Mouse (Mus musculus): ENCODE results near the gene Ssr1.

The Ssr1 gene

DNA sequence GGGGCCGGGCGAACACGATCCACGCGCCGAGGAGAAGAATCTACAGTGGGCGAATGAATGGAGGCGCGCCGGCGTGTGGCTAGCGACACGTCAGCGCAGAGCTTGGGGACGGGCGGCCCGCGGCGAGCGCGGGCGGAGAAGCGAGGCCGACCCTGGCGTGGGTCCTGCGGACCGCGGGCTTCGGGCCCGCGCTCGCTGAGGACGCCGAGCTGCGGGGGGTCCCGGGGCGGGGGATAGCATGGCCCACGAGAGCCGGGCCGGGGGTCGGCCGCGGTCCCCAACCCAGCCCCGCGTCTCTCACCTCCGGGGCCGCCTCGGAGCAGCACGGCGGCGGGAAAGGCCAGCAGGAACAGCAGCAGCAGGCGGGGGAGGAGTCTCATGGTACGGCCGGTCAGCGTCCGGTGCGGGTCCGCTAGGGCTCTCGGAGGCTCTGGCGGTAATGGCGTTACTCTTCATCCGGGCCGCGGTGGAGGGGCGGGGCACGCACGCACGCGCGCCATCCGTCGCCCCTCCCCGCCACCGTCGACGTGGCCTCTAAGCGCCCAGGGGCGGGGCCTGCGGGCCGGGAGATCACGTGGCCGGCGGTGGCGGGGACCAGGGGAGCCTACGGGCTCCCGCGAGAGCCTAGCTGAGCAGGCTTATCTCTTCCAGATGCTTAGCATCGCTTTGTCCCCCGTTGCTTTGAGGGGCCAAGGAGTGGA lies at the start of gene Ssr1:
Gene Ssr1, minus strand, starts transcription at position 514 of the 701 bp plus-strand sequence.
- DNase-seq: peak; percentile 98

- peak; percentile 16 for DNase-seq
Measured at GRCm38 (mm10) chr13:38037811-38038210, 43.8 kb upstream of the Ssr1 start.

DNA sequence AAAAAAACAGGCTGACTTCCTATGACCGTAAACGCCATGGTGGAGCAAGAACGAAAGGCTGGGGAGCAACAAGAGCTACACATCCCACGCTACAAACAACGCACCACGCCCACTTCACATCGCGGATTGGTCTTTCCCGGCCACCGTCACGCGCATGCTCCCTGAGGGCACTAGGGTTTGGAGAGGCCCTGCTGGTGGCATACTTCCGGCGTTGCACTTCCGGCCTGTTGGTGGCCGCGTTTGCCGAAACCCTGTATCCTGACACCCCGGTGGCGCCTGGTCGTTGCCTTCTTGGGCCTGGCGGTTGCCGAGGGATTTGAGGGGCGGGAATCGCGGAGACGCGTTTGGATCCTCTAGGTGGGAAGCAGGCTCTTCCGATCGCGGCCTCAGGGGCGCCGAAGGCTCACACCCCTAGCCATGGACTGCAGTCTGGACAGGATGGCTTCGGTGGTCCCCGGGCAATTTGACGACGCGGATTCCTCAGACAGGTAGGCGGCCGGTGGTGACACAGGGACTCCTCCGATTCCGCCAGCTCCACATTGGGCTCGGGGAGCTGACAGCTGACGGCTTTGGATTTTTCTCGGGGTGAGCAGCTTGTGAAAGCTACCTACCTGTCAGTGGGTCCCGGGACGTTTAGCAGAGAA lies 43.1 kb upstream of the Ssr1 start, which contains the start of gene Cage1:
Gene Cage1, minus strand, starts transcription at position 26 of the 644 bp plus-strand sequence.
- DNase-seq: peak; percentile 97

- DNase-seq: peak; percentile 38
Measured at GRCm38 (mm10) chr13:38036343-38037043, 42.5 kb upstream of the Ssr1 start, which contains the start of gene Riok1. Riok1 (plus strand) TSS chr13:38036995.

- no peak for DNase-seq
Measured at GRCm38 (mm10) chr13:38028407-38028806, 34.4 kb upstream of the Ssr1 start.

- DNase-seq: no peak
Measured at GRCm38 (mm10) chr13:38027618-38028248, 33.7 kb upstream of the Ssr1 start.

GRCm38 (mm10) chr13:38025874-38026273 lies 31.9 kb upstream of the Ssr1 start:
- peak; percentile 31 for DNase-seq

- DNase-seq: no peak
Measured at GRCm38 (mm10) chr13:38018791-38019190, 24.8 kb upstream of the Ssr1 start.

DNA sequence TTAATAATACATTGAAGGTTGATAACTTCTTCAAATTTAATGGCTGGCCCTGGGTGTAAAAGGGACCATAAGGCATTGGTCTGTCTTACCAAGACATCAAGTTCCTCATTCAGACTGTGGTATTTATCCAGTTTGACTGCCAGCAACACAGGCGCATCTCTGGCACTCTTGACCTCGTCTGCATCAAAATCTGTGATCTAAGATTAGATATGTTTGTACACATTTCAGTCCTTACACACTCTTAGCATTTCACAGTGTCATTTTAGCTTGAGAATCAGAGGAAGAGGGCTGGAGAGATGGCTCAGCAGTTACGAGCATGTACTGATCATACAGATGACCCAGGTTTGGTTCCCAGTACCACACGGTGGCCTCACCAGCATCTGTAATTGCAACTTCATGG lies 21.6 kb upstream of the Ssr1 start:
- no peak for DNase-seq

DNA sequence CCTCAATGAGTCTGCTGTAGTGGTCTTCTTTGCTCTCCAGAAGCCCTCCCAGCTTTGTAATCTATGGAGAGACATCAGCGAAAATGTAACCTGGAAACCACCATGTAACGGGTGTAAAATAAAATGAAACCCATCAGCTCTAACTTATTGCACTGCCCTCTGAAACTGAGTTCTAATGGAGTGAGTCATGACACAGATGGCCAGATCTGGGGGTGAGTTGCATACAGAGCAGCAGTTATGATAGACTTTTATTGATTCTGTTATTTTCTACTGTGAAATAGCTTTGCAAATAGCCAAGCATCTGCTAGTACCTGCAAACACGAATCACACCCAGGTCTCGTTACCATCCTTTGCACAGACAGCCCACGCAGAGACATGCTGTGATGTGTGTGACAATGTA lies 18.4 kb upstream of the Ssr1 start:
- DNase-seq: no peak

- peak; percentile 14 for DNase-seq
Measured at GRCm38 (mm10) chr13:38010444-38010910, 16.5 kb upstream of the Ssr1 start.

DNA sequence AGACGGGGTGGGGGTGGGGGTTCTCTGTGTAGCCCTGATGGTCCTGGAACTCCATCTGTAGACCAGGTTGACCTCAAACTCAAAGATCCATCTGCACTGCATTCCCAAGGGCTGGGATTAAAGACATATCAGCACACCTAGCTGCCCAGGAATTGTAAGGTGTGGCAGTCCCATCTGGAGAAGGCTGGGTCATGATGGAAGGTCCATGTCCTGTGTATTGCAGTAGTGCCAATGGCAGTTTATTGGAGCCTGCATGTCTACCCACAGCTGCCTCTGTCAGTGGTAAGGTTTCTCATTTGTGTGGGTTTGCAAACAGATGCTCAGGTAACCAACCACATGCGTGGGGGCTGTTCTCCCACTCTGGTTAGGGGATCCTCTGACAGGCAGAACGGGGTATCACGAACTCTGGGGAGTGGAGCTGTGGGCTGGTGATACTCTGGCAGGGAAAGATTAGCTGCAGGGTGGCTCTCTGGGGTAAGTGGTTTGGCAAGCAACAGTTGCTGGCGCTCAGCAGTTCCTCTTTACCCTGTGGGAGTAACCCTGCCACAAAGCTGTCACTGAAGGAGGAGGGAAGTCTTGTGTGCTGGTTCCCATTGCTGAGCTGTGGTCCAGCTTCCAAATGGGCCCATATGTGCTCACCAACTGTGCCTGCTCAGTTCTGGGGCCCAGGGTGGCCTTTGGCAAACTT lies 15.8 kb upstream of the Ssr1 start:
- DNase-seq: no peak

DNA sequence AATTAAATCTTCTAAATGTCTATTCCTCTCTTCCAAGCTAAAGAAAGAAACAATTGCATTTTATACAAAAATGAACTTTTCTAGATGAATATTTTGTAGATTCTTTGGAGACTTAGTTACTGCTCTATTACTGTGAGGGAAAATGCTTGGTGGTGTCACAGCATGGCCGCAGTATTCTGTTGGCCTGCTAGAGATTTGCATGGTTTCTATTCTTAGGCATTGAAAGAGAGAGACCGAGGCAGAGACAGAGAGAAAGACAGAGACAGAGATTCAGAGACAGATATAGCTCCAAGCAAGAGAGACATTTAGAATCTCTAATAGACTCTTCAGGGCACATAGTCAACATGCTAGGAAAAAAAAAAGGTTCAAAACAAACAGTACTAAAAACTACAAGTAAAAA lies 14.0 kb upstream of the Ssr1 start:
- no peak for DNase-seq

GRCm38 (mm10) chr13:38002461-38002860 lies 8.4 kb upstream of the Ssr1 start:
- no peak for DNase-seq

- DNase-seq: no peak
Measured at GRCm38 (mm10) chr13:37999713-38000112, 5.7 kb upstream of the Ssr1 start.

GRCm38 (mm10) chr13:37994405-37994749 lies 360 bp upstream of the Ssr1 start:
- DNase-seq: no peak

DNA sequence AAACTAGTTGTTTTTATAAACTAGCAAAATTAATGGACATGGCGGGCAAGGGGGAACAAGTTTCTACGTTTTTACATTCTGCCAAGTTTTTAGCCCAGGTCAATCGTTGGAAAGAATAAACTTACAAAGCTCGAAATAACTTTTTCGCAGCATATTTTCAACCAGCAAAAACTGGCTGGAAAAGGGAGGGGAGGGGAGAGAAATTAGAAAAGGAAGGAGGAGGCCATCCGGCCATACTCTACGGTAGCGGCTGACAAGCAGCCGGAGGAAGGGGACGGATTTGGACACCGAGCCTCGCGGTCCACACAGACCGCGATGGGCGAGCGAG lies 677 bp downstream of the Ssr1 start:
- DNase-seq: no peak

DNA sequence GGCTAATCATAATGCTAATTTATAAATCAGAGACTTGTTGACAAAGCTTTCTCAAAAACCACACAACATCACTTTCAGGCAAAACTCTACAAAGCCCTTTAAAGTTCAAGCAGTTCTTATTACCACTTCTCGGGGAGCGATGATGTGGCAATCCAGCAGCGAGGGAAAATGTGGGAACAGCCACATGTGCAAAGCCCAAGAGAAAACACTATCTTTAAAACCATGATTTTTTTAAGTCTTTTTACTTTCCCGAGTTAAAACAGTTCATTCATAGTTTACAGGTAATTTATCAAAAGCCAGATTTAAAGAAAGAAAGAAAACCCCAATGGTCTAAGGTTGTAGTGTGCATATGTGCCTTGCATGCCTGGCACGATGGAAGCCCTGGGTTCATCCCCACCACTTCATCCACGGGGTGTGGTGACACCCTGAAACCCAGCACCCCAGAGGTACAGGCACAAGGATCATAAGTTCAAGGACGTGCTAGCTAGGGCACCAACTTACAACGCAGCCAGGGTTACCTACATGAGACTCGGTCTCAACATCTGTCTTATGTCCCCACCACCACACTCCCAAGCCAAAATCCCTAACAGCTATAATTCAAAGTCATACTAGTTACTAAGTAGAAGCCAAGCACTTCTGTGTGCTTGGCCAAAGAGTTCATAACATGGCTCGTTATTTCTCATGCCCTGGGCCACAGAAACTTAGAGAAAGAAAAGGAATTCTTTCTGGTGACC lies 1.2 kb downstream of the Ssr1 start:
- no peak for DNase-seq

DNA sequence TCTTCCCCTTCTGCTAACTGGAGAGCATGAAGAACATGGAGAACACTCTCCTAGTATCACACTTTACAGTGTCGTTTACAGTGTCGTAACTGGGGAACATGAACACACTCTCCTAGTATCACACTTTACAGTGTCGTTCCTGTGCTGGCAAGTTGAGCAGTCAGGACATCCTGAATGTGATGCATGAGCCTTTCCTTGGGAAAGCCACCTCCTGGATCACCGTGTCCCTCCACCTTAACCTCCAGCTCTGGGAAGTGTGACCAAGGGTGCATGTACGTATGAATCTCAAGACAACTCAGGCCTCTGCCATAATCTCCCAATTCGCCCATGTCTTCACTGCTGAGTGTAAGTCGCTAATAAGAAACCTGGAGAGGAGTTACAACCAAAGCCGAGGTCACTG lies 4.3 kb downstream of the Ssr1 start:
- no peak for DNase-seq

DNA sequence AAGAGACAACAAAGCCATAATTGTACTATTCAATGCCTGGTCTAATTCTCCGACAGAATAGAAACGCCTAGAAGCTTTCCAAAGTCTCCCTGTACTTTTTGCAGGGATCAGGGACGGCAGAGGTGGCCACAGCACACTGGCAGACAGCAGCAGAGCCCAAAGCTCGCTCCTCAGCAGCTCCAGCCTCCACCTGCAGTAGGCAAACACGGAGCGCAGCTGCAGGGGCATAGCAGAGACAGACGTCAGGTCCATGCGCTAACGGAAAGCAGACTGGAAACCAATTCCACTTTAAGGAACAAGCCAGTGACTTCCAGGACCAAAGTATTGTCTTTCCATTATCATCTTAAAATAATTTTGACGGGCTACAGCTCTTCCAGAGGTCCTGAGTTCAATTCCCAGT lies 7.9 kb downstream of the Ssr1 start:
- no peak for DNase-seq

GRCm38 (mm10) chr13:37981063-37981462 lies 13.0 kb downstream of the Ssr1 start:
- DNase-seq: no peak

DNA sequence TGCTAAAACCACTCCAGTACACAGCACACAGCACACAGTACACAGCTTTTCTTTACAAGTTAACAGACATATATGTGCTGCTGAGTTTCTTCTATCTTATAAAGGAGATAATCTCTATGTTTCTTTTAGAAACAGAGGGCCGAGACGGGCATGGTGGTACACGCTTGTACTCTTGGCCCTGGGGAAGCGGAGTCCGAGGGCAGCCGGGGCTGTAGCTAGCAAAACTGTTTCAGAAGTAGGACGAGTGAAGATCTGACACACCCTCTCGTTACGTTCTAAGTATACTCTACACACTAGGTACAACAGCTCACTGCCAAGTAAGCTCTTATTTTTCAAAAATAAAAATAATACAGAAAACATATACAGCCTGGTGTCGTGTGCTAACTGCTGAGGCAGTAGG lies 13.7 kb downstream of the Ssr1 start:
- no peak for DNase-seq
